Mouse (Mus musculus): ENCODE measurements around the gene Rusc2.
A peak's percentile ranks its signal among the peaks of the same experiment; 100 is the strongest.

GRCm38 (mm10) chr4:43394345-43394891, 12.6 kb downstream of the Rusc2 start:
- TF ChIP-seq POLR2A (IDR thresholded peaks at IDR 0.05; ENCODE audit: low read depth, low read length) (peak; percentile 49), CTCF (conservative IDR thresholded peaks at IDR 0.05; ENCODE audit: insufficient read depth, insufficient read length, low read depth, low read length) (0 out of 2 replicates have a peak, but pooled peaks have one; percentile 2)
